8 mouse cellular contexts compared by ENCODE assay signal in the genomic region with DNA sequence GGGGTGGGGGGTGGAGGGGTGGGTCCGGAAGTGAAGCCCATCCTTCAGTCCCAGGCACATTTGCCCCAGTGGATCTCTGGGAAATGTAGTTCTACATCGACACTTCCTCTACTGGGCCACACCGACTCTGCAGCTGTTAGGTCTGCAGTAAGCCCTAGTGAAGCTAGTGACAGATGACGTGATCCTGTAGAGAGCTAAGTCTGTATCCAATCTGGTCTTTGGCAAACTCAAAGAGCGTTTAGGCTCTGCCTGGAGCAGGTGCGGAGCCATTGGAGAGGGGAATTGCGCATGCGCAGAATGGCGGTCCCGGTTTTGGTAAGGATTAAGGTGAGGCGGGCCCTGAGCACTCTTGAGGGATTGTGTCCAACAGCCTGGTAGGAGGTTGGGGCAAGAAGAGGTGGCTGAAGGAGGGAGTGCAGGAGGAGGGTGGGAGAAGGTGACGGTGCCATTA. TPM values are rescaled to one million over a fixed set of nuclear protein-coding genes. Genes with fewer than 3 reads are reported as not detected.
DNase-seq lines count a peak whose midpoint lies in the region; ATAC-seq and TF ChIP-seq lines count a peak whose summit lies in the region.

A gene (plus strand): TSS at position 102 of the 451 bp plus-strand sequence.

- no peak for TF ChIP-seq CTCF in cerebellum, adult 2 months (IDR thresholded peaks at IDR 0.05; ENCODE audit: borderline replicate concordance, insufficient read depth, low read depth, low read length)
- 0 out of 2 replicates have a peak, but pooled peaks have one; percentile 3 for TF ChIP-seq CTCF in lung, embryonic 14.5 days (IDR thresholded peaks at IDR 0.05; ENCODE audit: low read depth)
- TF ChIP-seq CTCF in olfactory bulb, adult 2 months (IDR thresholded peaks at IDR 0.05; ENCODE audit: insufficient read depth, low read depth, low read length), result no peak

- H3K4me3 ChIP-seq in cerebellum, adult 2 months (replicated peaks; ENCODE audit: insufficient read depth, low read depth, low read length), result peak within 1 kb of the TSS; percentile 100
- peak within 1 kb of the TSS; percentile 58 for H3K4me3 ChIP-seq in lung, embryonic 14.5 days (ENCODE audit: low read depth, low read length)
- H3K4me3 ChIP-seq in olfactory bulb, adult 2 months (ENCODE audit: insufficient read depth, low read depth, low read length), result peak within 1 kb of the TSS; percentile 56

- WGBS in cerebellum, adult 2 months, result under 1% methylated on average over 12 of the region's 12 CpGs
- 1% methylated on average over 12 of the region's 12 CpGs for WGBS in lung, embryonic 14.5 days
- under 1% methylated on average over 12 of the region's 12 CpGs for WGBS in olfactory bulb, adult 2 months

- peak within 1 kb of the TSS; percentile 63 for H3K9ac ChIP-seq in lung, embryonic 14.5 days

- ATAC-seq in hematopoietic stem cell, adult 5-6 weeks (replicated peaks in 1 of 2; ENCODE audit: insufficient read depth in 1 of 2, low FRiP score in 2 of 2, low TSS enrichment in 1 of 2, low read depth in 1 of 2, poor library complexity in 2 of 2, severe bottlenecking in 2 of 2), result peak; percentile 57 to 60
- peak; percentile 40 for ATAC-seq in lung, embryonic 14.5 days (ENCODE audit: insufficient read depth)

- DNase-seq in MEL-GATA-1-ER (ENCODE audit: extremely low read depth, low read depth), result peak; percentile 94
- peak; percentile 92 to 96 for DNase-seq in cerebellum, adult 2 months
- peak; percentile 84 for DNase-seq in forelimb bud, embryonic 11.5 days (ENCODE audit: low read depth, low spot score)
- DNase-seq in layer of hippocampus, adult 8-10 months (ENCODE audit: low spot score in 2 of 2), result peak; percentile 92 to 95
- DNase-seq in lung, embryonic 14.5 days, result peak; percentile 89
- peak; percentile 75 to 81 for DNase-seq in thymus, adult 18-20 months

- peaks cover 5% of the 10 kb centered on the region; the same call in 1 of the 2 replicates for H3K9me3 ChIP-seq in lung, embryonic 14.5 days (ENCODE audit: low read depth, low read length)

- no peaks in the 10 kb centered on the region for H3K27me3 ChIP-seq in cerebellum, adult 2 months (ENCODE audit: control insufficient read depth, insufficient read depth, low read length)
- no peaks in the 10 kb centered on the region for H3K27me3 ChIP-seq in lung, embryonic 14.5 days (ENCODE audit: insufficient read depth, low read length)

- H3K36me3 ChIP-seq in lung, embryonic 14.5 days (ENCODE audit: insufficient read depth), result peaks cover 29% of the 10 kb centered on the region

- peak; percentile 44; the same call in 1 of the 2 replicates for TF ChIP-seq POLR2A in cerebellum, adult 2 months (IDR thresholded peaks at IDR 0.05; ENCODE audit: borderline replicate concordance, insufficient read depth, low read length)
- TF ChIP-seq POLR2A in olfactory bulb, adult 2 months (IDR thresholded peaks at IDR 0.05; ENCODE audit: insufficient read depth, low read depth, low read length), result 0 out of 2 replicates have a peak, but pooled peaks have one; percentile 29

- peak within 1 kb of the TSS; percentile 78 for H3K4me2 ChIP-seq in lung, embryonic 14.5 days

- H3K27ac ChIP-seq in cerebellum, adult 2 months (ENCODE audit: insufficient read depth, low read length), result peak within 1 kb of the TSS; percentile 82
- H3K27ac ChIP-seq in lung, embryonic 14.5 days (ENCODE audit: low read depth), result peak within 1 kb of the TSS; percentile 76; the same call in 1 of the 2 replicates
- peak within 1 kb of the TSS; percentile 74 for H3K27ac ChIP-seq in olfactory bulb, adult 2 months (ENCODE audit: insufficient read depth, low read depth, low read length)

- H3K4me1 ChIP-seq in cerebellum, adult 2 months (ENCODE audit: control insufficient read depth, insufficient read depth, low read length), result peaks cover 7% of the 10 kb centered on the region
- H3K4me1 ChIP-seq in lung, embryonic 14.5 days (ENCODE audit: insufficient read depth), result peaks cover 7% of the 10 kb centered on the region; the same call in 1 of the 2 replicates
- peaks cover 13% of the 10 kb centered on the region for H3K4me1 ChIP-seq in olfactory bulb, adult 2 months (ENCODE audit: control insufficient read depth, insufficient read depth, low read length)

RNA-seq across cellular contexts. Expression of the gene that starts here (rescaled TPM):
- polyA plus RNA-seq in cerebellum, adult 2 months (2012; rRNA removed), result 7.0 and 7.5 TPM in 2 replicates
- 12.0 and 16.3 TPM in 2 replicates for total RNA-seq in hematopoietic stem cell, adult 5-6 weeks (2017)
- total RNA-seq in layer of hippocampus, adult 8-10 months (2022), result 10 to 100 TPM; 14.4 to 18.4 (median 16.9) TPM
- polyA plus RNA-seq in lung, embryonic 14.5 days (2014; fragmentation: Nextera tagmentation; extraction: Ambion mirVana), result 3.3 and 3.8 TPM in 2 replicates
- polyA plus RNA-seq in olfactory bulb, adult 2 months (2012; ENCODE audit: insufficient read depth, insufficient read length, low replicate concordance, missing spikeins), result not detected in 2 replicates

Comparison
In these comparisons a context has a peak if more than half of its experiments do, and no peak if none do; other contexts are left out.
1. Peak in every context shown above with its lines: DNase-seq, ATAC-seq, H3K4me3 ChIP-seq and H3K27ac ChIP-seq.